Mouse (Mus musculus) liver, embryonic 14.5 days (tissue): ENCODE data around the gene Ephb1. TPM values are rescaled to one million over a fixed set of nuclear protein-coding genes. Genes with fewer than 3 reads are reported as not detected.

Source experiments
- ATAC-seq: fragments of 200-750 bp; cut with Nextera tagmentation; 2 replicates; pipeline ENCODE4 v1.8.0; 2017; ENCODE audit warnings: moderate number of reproducible peaks, mild to moderate bottlenecking, moderate library complexity; ENCODE audit not compliant: insufficient read depth
- DNase-seq, 3 experiments: peaks; one replicate each; pipeline ENCODE4 v3.0.0-alpha.2; 2012 to 2013; ENCODE audit warnings: low read depth in 3 of 3, low spot score in 3 of 3
- H3K27ac ChIP-seq: fragments of 300-500 bp; sonication (generic); 2 replicates; pipeline ENCODE4 v1.5.1; 2014; ENCODE audit warnings: moderate library complexity, mild to moderate bottlenecking, control low read depth, inconsistent platforms
- H3K27me3 ChIP-seq: fragments of 300-500 bp; sonication (generic); 2 replicates; pipeline ENCODE4 v1.6.1; 2014; ENCODE audit warnings: mild to moderate bottlenecking, low read length, moderate library complexity; ENCODE audit not compliant: control insufficient read depth, insufficient read depth
- H3K36me3 ChIP-seq: fragments of 300-500 bp; sonication (generic); replicated peaks from 2 replicates; pipeline ENCODE4 v1.6.1; 2014; ENCODE audit warnings: low read depth; ENCODE audit not compliant: control insufficient read depth, insufficient read depth
- H3K4me1 ChIP-seq, 2 experiments: fragments of 200-500 bp in 1 of 2; fragments of 300-500 bp in 1 of 2; sonication (generic) in 1 of 2; replicated peaks; 2 replicates each; pipeline ENCODE4 v1.6.1; 2012 to 2014; ENCODE audit warnings: antibody characterized with exemption in 1 of 2, inconsistent platforms in 1 of 2, low read length in 1 of 2; ENCODE audit not compliant: control insufficient read depth in 2 of 2, insufficient read depth in 2 of 2
- H3K4me2 ChIP-seq: fragments of 300-500 bp; sonication (generic); 2 replicates; pipeline ENCODE4 v1.6.1; 2014; ENCODE audit warnings: low read depth, mild to moderate bottlenecking, control low read depth, moderate library complexity
- H3K4me3 ChIP-seq, 2 experiments: fragments of 200-500 bp in 1 of 2; fragments of 300-500 bp in 1 of 2; sonication (generic) in 1 of 2; 2 replicates each; pipeline ENCODE4 v1.5.1; 2012 to 2014; ENCODE audit warnings: low read depth in 2 of 2, low read length in 2 of 2, mild to moderate bottlenecking in 2 of 2, control low read depth in 1 of 2, inconsistent platforms in 1 of 2, moderate library complexity in 1 of 2; ENCODE audit not compliant: insufficient read depth in 1 of 2
- H3K9ac ChIP-seq: fragments of 300-500 bp; sonication (generic); replicated peaks from 2 replicates; pipeline ENCODE4 v1.6.1; 2014; ENCODE audit warnings: mild to moderate bottlenecking, control low read depth, moderate library complexity
- H3K9me3 ChIP-seq: fragments of 300-500 bp; sonication (generic); 2 replicates; pipeline ENCODE4 v1.6.1; 2016; ENCODE audit warnings: low read length, mixed read lengths; ENCODE audit not compliant: control insufficient read depth
- CTCF ChIP-seq: IDR thresholded peaks from 2 replicates; pipeline ENCODE4 v1.5.1; 2016; ENCODE audit warnings: antibody characterized with exemption, low read depth, control low read depth
- EP300 ChIP-seq: IDR thresholded peaks from 2 replicates; pipeline ENCODE4 v1.6.1; 2016; ENCODE audit warnings: antibody characterized with exemption, low read depth
- WGBS: fragments of 180-500 bp; shearing (Covaris S2); extraction: QIAGEN DNeasy Blood & Tissue Kit; methylation state at CpG from one replicate; pipeline ENCODE4 v1.1.7; 2014; ENCODE audit not compliant: insufficient replicate concordance; 5-methylcytosine and 5-hydroxymethylcytosine counted together
- polyA plus RNA-seq, 2 experiments: library from polyadenylated mRNA; depleted of rRNA in 1 of 2; stranded (reverse) in 1 of 2; unstranded in 1 of 2; fragments of >200 nt; fragmentation: Nextera tagmentation in 1 of 2; extraction: Ambion mirVana in 1 of 2; gene quantifications; 2 replicates each; pipeline versions ENCODE4 v1.2.1 to v1.2.3; 2012 to 2014

Gene Ephb1
- polyA plus RNA-seq, 2 experiments: 0.25 to 0.29 TPM

DNA sequence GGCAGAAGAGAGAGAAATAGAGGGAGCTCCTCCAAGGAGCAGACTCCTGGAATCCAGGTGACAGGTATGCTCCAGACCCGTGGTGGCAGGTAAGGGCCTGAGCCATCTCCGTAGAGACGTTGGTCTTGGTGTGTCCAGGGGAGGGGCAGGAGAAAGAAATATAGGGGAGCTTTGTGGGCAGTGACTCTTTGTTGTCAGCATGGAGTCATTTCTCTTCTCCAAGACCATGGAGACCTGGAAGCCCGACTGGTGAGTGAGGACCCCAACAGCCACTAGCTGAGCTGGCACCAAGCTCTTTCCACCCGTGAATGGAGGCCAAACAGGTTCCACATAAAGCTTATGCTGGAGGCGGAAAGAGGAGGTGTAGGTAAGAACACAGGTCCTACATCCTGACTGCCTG lies 4.4 kb downstream of the Ephb1 start:
- DNase-seq: no peak
- WGBS: 62% methylated on average over 6 of the region's 6 CpGs

DNA sequence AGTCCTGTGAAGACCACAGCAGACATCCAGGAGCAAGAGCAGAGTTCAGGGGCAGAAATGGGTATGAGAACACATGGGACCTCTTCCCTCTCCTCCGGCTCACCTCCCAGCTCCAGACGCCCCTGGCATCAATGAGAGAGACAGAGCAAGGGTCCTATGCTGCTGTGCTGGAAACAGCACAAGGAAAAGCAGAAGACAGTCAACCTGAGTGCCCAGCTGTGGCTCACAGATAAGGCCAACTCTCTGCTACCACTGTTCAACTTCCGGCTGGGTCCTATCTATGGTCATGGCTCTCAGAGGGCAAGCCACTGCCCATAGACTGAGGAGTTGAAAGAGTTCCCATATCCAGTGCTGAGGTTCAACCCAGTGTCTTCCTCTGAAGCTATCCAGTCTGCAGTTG lies 7.7 kb downstream of the Ephb1 start:
- no peak for ATAC-seq
- WGBS: 51% methylated on average over 3 of the region's 3 CpGs
- DNase-seq: no peak

More for the DNA sequence above, 4.4 kb downstream of the Ephb1 start:
- peaks cover 32% of the 10 kb centered on the region for H3K27me3 ChIP-seq
- no peaks in the 10 kb centered on the region for H3K36me3 ChIP-seq
- H3K4me2 ChIP-seq: no peak overlapping the region
- H3K27ac ChIP-seq: no peak overlapping the region
- no peak for ATAC-seq
- H3K4me1 ChIP-seq: no peaks in the 10 kb centered on the region
- H3K4me3 ChIP-seq: no peak overlapping the region
- no peaks in the 10 kb centered on the region for H3K9me3 ChIP-seq
- TF ChIP-seq CTCF (no peak), EP300 (no peak)
- H3K9ac ChIP-seq: no peak overlapping the region

DNA sequence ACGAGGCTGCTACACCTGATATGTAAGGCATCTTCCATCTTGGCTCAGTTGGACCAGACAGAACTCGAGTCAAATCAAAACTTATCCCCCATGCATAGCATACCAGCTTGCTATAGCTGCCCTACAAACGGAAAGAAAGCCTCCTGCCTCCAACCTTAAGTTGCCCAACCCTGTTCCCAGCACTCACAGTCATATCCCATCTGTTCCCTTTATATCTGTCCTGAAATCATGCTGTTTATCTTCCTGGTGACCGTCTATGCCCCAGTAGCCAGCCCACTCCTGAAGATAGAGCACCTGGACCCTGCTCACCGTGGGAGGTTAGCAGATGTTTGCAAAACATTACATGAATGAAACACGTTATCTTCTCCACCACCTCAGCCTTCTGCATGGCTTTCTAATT lies 9.0 kb downstream of the Ephb1 start:
- Histone ChIP-seq H3K27ac (no peak overlapping the region), H3K4me3 (no peak overlapping the region), H3K4me1 (no peaks in the 10 kb centered on the region), H3K36me3 (no peaks in the 10 kb centered on the region), H3K27me3 (no peaks in the 10 kb centered on the region), H3K4me2 (no peak overlapping the region), H3K9me3 (no peaks in the 10 kb centered on the region), H3K9ac (no peak overlapping the region)
- WGBS: 40% methylated on average over 6 of the region's 6 CpGs
- no peak for TF ChIP-seq EP300
- TF ChIP-seq CTCF: no peak
- ATAC-seq (no peak), DNase-seq (no peak)

More for the DNA sequence above, 7.7 kb downstream of the Ephb1 start:
- TF ChIP-seq EP300 (no peak), CTCF (no peak)
- Histone ChIP-seq H3K4me2 (no peak overlapping the region), H3K36me3 (no peaks in the 10 kb centered on the region), H3K4me1 (no peaks in the 10 kb centered on the region), H3K9ac (no peak overlapping the region), H3K4me3 (no peak overlapping the region), H3K27me3 (peaks cover 6% of the 10 kb centered on the region; the same call in 1 of the 2 replicates), H3K27ac (no peak overlapping the region), H3K9me3 (no peaks in the 10 kb centered on the region)

DNA sequence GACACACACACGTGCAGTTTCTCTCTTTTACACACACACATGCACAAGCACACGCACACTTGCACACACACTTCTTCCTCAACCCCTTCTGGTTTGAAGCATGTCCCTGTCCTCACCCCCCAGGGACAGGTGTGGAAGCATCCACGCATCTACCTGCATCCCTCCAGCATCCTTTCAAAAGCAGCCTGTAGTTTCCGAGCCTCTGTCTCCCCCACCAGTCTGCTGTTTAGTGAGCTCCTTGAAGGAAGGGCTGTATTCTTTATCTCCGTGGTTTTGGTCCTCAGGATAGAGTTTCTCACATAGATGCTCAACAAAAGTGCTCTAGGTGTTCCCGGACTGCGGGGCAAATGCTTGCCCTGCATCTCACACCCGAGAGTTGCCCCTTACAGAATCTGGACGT lies 9.4 kb downstream of the Ephb1 start:
- H3K9me3 ChIP-seq: no peaks in the 10 kb centered on the region
- H3K27me3 ChIP-seq: no peaks in the 10 kb centered on the region
- no peak overlapping the region for H3K4me3 ChIP-seq
- no peaks in the 10 kb centered on the region for H3K36me3 ChIP-seq
- no peaks in the 10 kb centered on the region for H3K4me1 ChIP-seq
- WGBS: 53% methylated on average over 9 of the region's 9 CpGs
- ATAC-seq: no peak
- H3K27ac ChIP-seq: no peak overlapping the region
- H3K9ac ChIP-seq: no peak overlapping the region
- no peak for TF ChIP-seq CTCF
- no peak for TF ChIP-seq EP300
- H3K4me2 ChIP-seq: no peak overlapping the region
- DNase-seq: no peak

DNA sequence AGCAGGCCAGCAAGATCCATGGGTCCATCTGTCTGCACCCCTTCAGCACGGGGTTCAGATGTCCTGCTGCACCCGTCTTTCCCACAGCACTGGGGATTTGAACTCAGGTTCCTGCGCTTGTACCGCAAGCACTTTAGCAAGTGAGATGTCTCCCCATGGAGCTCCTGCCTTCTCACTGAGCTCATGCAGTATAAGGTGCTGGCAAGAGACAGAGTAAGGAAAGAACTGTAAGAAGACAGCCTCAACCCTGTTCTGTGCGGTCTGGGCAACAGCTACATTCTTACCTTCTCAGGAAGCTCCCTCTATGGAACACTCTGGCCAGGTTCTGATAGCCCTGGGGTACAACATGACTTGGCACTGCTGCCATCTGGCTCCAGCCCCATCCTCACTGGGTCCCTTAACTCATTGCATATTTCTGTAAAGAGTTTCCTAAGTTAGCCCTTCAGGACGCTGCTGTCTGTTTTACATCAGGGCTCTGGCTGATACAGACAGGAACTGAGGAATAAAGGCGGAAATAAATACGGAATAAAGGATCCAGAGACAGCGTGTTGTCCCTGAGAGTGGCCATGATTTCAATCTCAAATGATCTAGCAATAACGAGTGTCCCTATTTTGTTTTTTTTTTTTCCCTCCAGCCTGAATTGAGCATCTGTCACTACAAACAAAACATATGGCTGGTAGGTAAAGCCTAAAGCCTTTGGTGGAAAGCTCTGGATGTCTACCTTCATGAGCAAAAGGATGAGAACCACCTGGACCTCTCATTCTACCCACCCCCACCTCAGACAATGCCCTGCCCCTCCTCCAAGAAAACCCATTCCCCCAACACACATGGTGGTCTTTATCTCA lies 10.2 kb downstream of the Ephb1 start:
- WGBS: 63% methylated on average over 10 of the region's 10 CpGs
- Histone ChIP-seq H3K9ac (no peak overlapping the region), H3K4me2 (no peak overlapping the region), H3K9me3 (no peaks in the 10 kb centered on the region), H3K4me1 (no peaks in the 10 kb centered on the region), H3K36me3 (no peaks in the 10 kb centered on the region), H3K4me3 (no peak overlapping the region), H3K27me3 (no peaks in the 10 kb centered on the region), H3K27ac (no peak overlapping the region)
- no peak for DNase-seq
- no peak for TF ChIP-seq EP300
- TF ChIP-seq CTCF: no peak
- ATAC-seq: no peak
